Mouse (Mus musculus) mature B cell (primary cell): ENCODE data around the gene Kcnk7.

Experiments
- in situ Hi-C: fragments of 300-500 bp; cut with MboI; formaldehyde crosslinking; loops from 2 replicates; pipeline ENCODE4 v1.14.3; 2019

The Kcnk7 gene

DNA sequence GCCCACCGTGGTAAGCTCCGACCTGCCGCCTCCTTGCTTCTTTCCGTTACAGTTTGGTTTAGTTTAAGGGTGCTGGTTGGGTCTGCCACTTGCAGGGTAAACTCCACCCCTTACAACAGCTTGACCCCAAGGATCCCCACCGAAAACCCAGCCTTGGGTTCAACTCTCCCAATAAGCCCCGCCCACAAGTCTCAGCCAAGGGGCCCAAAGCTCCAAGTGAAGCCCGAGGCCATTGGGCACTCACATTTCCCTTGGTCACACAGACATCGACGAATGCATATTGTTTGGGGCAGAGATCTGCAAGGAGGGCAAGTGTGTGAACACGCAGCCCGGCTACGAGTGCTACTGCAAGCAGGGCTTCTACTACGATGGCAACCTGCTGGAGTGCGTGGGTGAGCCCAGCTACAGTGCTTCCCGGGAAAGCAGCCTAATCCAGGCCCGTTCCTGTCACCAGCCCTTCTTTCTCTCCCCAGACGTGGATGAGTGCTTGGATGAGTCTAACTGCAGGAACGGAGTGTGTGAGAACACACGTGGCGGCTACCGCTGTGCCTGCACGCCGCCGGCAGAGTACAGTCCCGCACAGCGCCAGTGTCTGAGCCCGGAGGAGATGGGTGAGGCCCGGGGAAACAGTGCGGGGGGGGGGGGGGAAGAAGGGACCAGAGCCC is 52.3 kb downstream of the Kcnk7 start:
- in situ Hi-C loops, result no loop called here
